Mouse (Mus musculus) splenic B cell, adult 2 months (primary cell): ENCODE measurements around the gene Atg4d.
A peak's percentile ranks its signal among the peaks of the same experiment; 100 is the strongest.

Experiments
- DNase-seq: peaks from one replicate; pipeline ENCODE4 v3.0.0-alpha.2; 2011; ENCODE audit warnings: low read depth, low spot score
- H3K27me3 ChIP-seq: 2 replicates; pipeline ENCODE4 v1.6.1; 2012; ENCODE audit warnings: mild to moderate bottlenecking, low read length, moderate library complexity, mixed read lengths; ENCODE audit not compliant: control insufficient read depth, poor library complexity, insufficient read depth, severe bottlenecking
- H3K36me3 ChIP-seq: 2 replicates; pipeline ENCODE4 v1.6.1; 2012; ENCODE audit warnings: mild to moderate bottlenecking, low read length, moderate library complexity, mixed read lengths; ENCODE audit not compliant: control insufficient read depth, poor library complexity, insufficient read depth, severe bottlenecking

Gene Atg4d

GRCm38 (mm10) chr9:21299014-21299413 lies 33.9 kb downstream of the Atg4d start:
- Histone ChIP-seq H3K27me3 (no peaks in the 10 kb centered on the region; the same call in 1 of the 2 replicates), H3K36me3 (no peaks in the 10 kb centered on the region)
- no peak for DNase-seq

GRCm38 (mm10) chr9:21305065-21305464 lies 40.0 kb downstream of the Atg4d start:
- no peak for DNase-seq
- H3K36me3 ChIP-seq, result no peaks in the 10 kb centered on the region
- no peaks in the 10 kb centered on the region; the same call in 1 of the 2 replicates for H3K27me3 ChIP-seq

GRCm38 (mm10) chr9:21309150-21309741 lies 44.2 kb downstream of the Atg4d start:
- DNase-seq, result peak; percentile 94
- no peaks in the 10 kb centered on the region for H3K27me3 ChIP-seq

GRCm38 (mm10) chr9:21311695-21312094 lies 46.6 kb downstream of the Atg4d start:
- no peak for DNase-seq
- no peaks in the 10 kb centered on the region for H3K27me3 ChIP-seq
- H3K36me3 ChIP-seq, result no peaks in the 10 kb centered on the region

More at GRCm38 (mm10) chr9:21309150-21309741, 44.2 kb downstream of the Atg4d start:
- H3K36me3 ChIP-seq, result no peaks in the 10 kb centered on the region

- no peaks in the 10 kb centered on the region for H3K36me3 ChIP-seq
- no peak for DNase-seq
Observed at GRCm38 (mm10) chr9:21312134-21312533, 47.0 kb downstream of the Atg4d start, which contains the start of gene Ap1m2. Gene Ap1m2, minus strand, starts transcription at chr9:21312337.

GRCm38 (mm10) chr9:21313394-21313793 lies 48.3 kb downstream of the Atg4d start:
- H3K36me3 ChIP-seq, result no peaks in the 10 kb centered on the region
- peak; percentile 93 for DNase-seq
- H3K27me3 ChIP-seq, result no peaks in the 10 kb centered on the region

More at GRCm38 (mm10) chr9:21312134-21312533, 47.0 kb downstream of the Atg4d start, which contains the start of gene Ap1m2:
- H3K27me3 ChIP-seq, result no peaks in the 10 kb centered on the region

GRCm38 (mm10) chr9:21314367-21315140 lies 49.5 kb downstream of the Atg4d start:
- DNase-seq, result no peak
- no peaks in the 10 kb centered on the region for H3K36me3 ChIP-seq

GRCm38 (mm10) chr9:21315421-21315820 lies 50.3 kb downstream of the Atg4d start:
- DNase-seq, result no peak
- H3K27me3 ChIP-seq, result no peaks in the 10 kb centered on the region
- H3K36me3 ChIP-seq, result no peaks in the 10 kb centered on the region

More at GRCm38 (mm10) chr9:21314367-21315140, 49.5 kb downstream of the Atg4d start:
- H3K27me3 ChIP-seq, result no peaks in the 10 kb centered on the region

- DNase-seq, result peak; percentile 64
Observed at GRCm38 (mm10) chr9:21316696-21317095, 51.6 kb downstream of the Atg4d start.

GRCm38 (mm10) chr9:21318792-21319191 lies 53.7 kb downstream of the Atg4d start:
- H3K27me3 ChIP-seq, result no peaks in the 10 kb centered on the region
- no peak for DNase-seq

More at GRCm38 (mm10) chr9:21316696-21317095, 51.6 kb downstream of the Atg4d start:
- no peaks in the 10 kb centered on the region for H3K36me3 ChIP-seq
- no peaks in the 10 kb centered on the region for H3K27me3 ChIP-seq

GRCm38 (mm10) chr9:21319503-21319902 lies 54.4 kb downstream of the Atg4d start:
- no peak for DNase-seq
- H3K27me3 ChIP-seq, result no peaks in the 10 kb centered on the region
- H3K36me3 ChIP-seq, result no peaks in the 10 kb centered on the region

More at GRCm38 (mm10) chr9:21318792-21319191, 53.7 kb downstream of the Atg4d start:
- H3K36me3 ChIP-seq, result no peaks in the 10 kb centered on the region

GRCm38 (mm10) chr9:21320280-21320618 lies 55.2 kb downstream of the Atg4d start:
- Histone ChIP-seq H3K36me3 (no peaks in the 10 kb centered on the region), H3K27me3 (no peaks in the 10 kb centered on the region)
- DNase-seq, result peak; percentile 32

GRCm38 (mm10) chr9:21320619-21321512 lies 55.8 kb downstream of the Atg4d start, which contains the start of gene Slc44a2:
Gene Slc44a2, plus strand, starts transcription at chr9:21320698.
- H3K27me3 ChIP-seq, result no peaks in the 10 kb centered on the region
- peak; percentile 90 for DNase-seq
- H3K36me3 ChIP-seq, result no peaks in the 10 kb centered on the region

- peak; percentile 79 for DNase-seq
- H3K27me3 ChIP-seq, result no peaks in the 10 kb centered on the region
Observed at GRCm38 (mm10) chr9:21321513-21321835, 56.4 kb downstream of the Atg4d start.

More at GRCm38 (mm10) chr9:21321513-21321835, 56.4 kb downstream of the Atg4d start:
- no peaks in the 10 kb centered on the region for H3K36me3 ChIP-seq
